Mouse (Mus musculus): ENCODE measurements around the gene Suox. TPM values are rescaled to one million over a fixed set of nuclear protein-coding genes. Genes with fewer than 3 reads are reported as not detected.

Suox gene
- polyA plus RNA-seq, 1 experiment from 2014 or later = 9.3 TPM

- Histone ChIP-seq H3K9ac (no peak overlapping the region), H3K27me3 (no peaks in the 10 kb centered on the region), H3K4me1 (no peaks in the 10 kb centered on the region), H3K4me3 (no peak overlapping the region), H3K4me2 (no peak overlapping the region), H3K36me3 (ENCODE audit: poor library complexity, severe bottlenecking) (no peaks in the 10 kb centered on the region), H3K9me3 (replicated peaks) (no peaks in the 10 kb centered on the region), H3K27ac (no peak overlapping the region)
- no peak for ATAC-seq
These were observed 11.4 kb downstream of the Suox start for GRCm38 (mm10) chr10:128662465-128662864.

- Histone ChIP-seq H3K36me3 (ENCODE audit: poor library complexity, severe bottlenecking) (no peaks in the 10 kb centered on the region), H3K4me1 (no peaks in the 10 kb centered on the region), H3K27ac (no peak overlapping the region), H3K4me2 (no peak overlapping the region), H3K27me3 (no peaks in the 10 kb centered on the region), H3K9ac (no peak overlapping the region), H3K4me3 (no peak overlapping the region), H3K9me3 (replicated peaks) (no peaks in the 10 kb centered on the region)
- ATAC-seq = no peak
- WGBS = 58% methylated on average over 9 of the region's 9 CpGs
These were observed 14.4 kb downstream of the Suox start for GRCm38 (mm10) chr10:128659490-128659889.

GRCm38 (mm10) chr10:128657844-128658243 lies 16.0 kb downstream of the Suox start:
- Histone ChIP-seq H3K4me3 (no peak overlapping the region), H3K27ac (no peak overlapping the region), H3K9ac (no peak overlapping the region), H3K36me3 (ENCODE audit: poor library complexity, severe bottlenecking) (no peaks in the 10 kb centered on the region), H3K9me3 (replicated peaks) (no peaks in the 10 kb centered on the region), H3K4me2 (no peak overlapping the region), H3K27me3 (no peaks in the 10 kb centered on the region), H3K4me1 (no peaks in the 10 kb centered on the region)
- WGBS = 71% methylated on average over 9 of the region's 9 CpGs
- no peak for ATAC-seq

- no peak overlapping the region for H3K4me2 ChIP-seq
- no peak overlapping the region for H3K9ac ChIP-seq
- 98% methylated on average over 1 of the region's 1 CpGs for WGBS
- ATAC-seq = no peak
- H3K27ac ChIP-seq = no peak overlapping the region
- no peaks in the 10 kb centered on the region for H3K4me1 ChIP-seq
- H3K4me3 ChIP-seq = no peak overlapping the region
- H3K27me3 ChIP-seq = no peaks in the 10 kb centered on the region
- H3K9me3 ChIP-seq (replicated peaks) = no peaks in the 10 kb centered on the region
- no peaks in the 10 kb centered on the region for H3K36me3 ChIP-seq (ENCODE audit: poor library complexity, severe bottlenecking)
These were observed 17.1 kb downstream of the Suox start for GRCm38 (mm10) chr10:128656731-128657130.

GRCm38 (mm10) chr10:128655254-128655653 lies 18.6 kb downstream of the Suox start:
- Histone ChIP-seq H3K9me3 (replicated peaks) (no peaks in the 10 kb centered on the region), H3K4me1 (no peaks in the 10 kb centered on the region), H3K27me3 (no peaks in the 10 kb centered on the region), H3K4me3 (no peak overlapping the region), H3K4me2 (no peak overlapping the region), H3K9ac (no peak overlapping the region), H3K36me3 (ENCODE audit: poor library complexity, severe bottlenecking) (no peaks in the 10 kb centered on the region), H3K27ac (no peak overlapping the region)
- 91% methylated on average over 3 of the region's 3 CpGs for WGBS
- ATAC-seq = no peak

GRCm38 (mm10) chr10:128653866-128654265 lies 20.0 kb downstream of the Suox start:
- no peak for ATAC-seq
- Histone ChIP-seq H3K4me2 (no peak overlapping the region), H3K4me1 (no peaks in the 10 kb centered on the region), H3K9me3 (replicated peaks) (no peaks in the 10 kb centered on the region), H3K9ac (no peak overlapping the region), H3K27me3 (no peaks in the 10 kb centered on the region), H3K4me3 (no peak overlapping the region), H3K27ac (no peak overlapping the region), H3K36me3 (ENCODE audit: poor library complexity, severe bottlenecking) (no peaks in the 10 kb centered on the region)
- WGBS = 73% methylated on average over 4 of the region's 4 CpGs

- H3K27me3 ChIP-seq = no peaks in the 10 kb centered on the region
- no peaks in the 10 kb centered on the region for H3K9me3 ChIP-seq (replicated peaks)
- peak overlapping the region; percentile 66 for H3K9ac ChIP-seq
- peak overlapping the region; percentile 58 for H3K4me3 ChIP-seq
- peaks cover 29% of the 10 kb centered on the region for H3K4me1 ChIP-seq
- 3% methylated on average over 12 of the region's 13 CpGs for WGBS
- peaks cover 9% of the 10 kb centered on the region for H3K36me3 ChIP-seq (ENCODE audit: poor library complexity, severe bottlenecking)
- peak; percentile 83 for ATAC-seq
- peak overlapping the region; percentile 83 for H3K27ac ChIP-seq
- peak overlapping the region; percentile 84 for H3K4me2 ChIP-seq
These were observed 27.5 kb downstream of the Suox start for GRCm38 (mm10) chr10:128646139-128647089.

- no peaks in the 10 kb centered on the region for H3K9me3 ChIP-seq (replicated peaks)
- WGBS = 1% methylated on average over 36 of the region's 36 CpGs
- peaks cover 20% of the 10 kb centered on the region for H3K36me3 ChIP-seq (ENCODE audit: poor library complexity, severe bottlenecking)
- H3K27ac ChIP-seq = peak within 1 kb of the TSS; percentile 92
- H3K4me3 ChIP-seq = peak within 1 kb of the TSS; percentile 58
- H3K27me3 ChIP-seq = no peaks in the 10 kb centered on the region
- peak within 1 kb of the TSS; percentile 84 for H3K4me2 ChIP-seq
- H3K4me1 ChIP-seq = peaks cover 29% of the 10 kb centered on the region
- H3K9ac ChIP-seq = peak within 1 kb of the TSS; percentile 81
- ATAC-seq = peak; percentile 87
These were observed 28.5 kb downstream of the Suox start, which contains the start of gene Ikzf4 for GRCm38 (mm10) chr10:128645111-128646011. TSS of gene Ikzf4 (minus strand) at chr10:128645991.

GRCm38 (mm10) chr10:128642749-128643148 lies 31.1 kb downstream of the Suox start:
- H3K9me3 ChIP-seq (replicated peaks) = no peaks in the 10 kb centered on the region
- H3K36me3 ChIP-seq (ENCODE audit: poor library complexity, severe bottlenecking) = peaks cover 42% of the 10 kb centered on the region
- WGBS = 86% methylated on average over 6 of the region's 6 CpGs
- H3K4me3 ChIP-seq = no peak overlapping the region
- peaks cover 29% of the 10 kb centered on the region for H3K4me1 ChIP-seq
- no peak overlapping the region for H3K4me2 ChIP-seq
- no peak overlapping the region for H3K9ac ChIP-seq
- H3K27me3 ChIP-seq = no peaks in the 10 kb centered on the region
- no peak for ATAC-seq
- H3K27ac ChIP-seq = no peak overlapping the region

GRCm38 (mm10) chr10:128641871-128642270 lies 32.0 kb downstream of the Suox start:
- Histone ChIP-seq H3K27me3 (no peaks in the 10 kb centered on the region), H3K4me2 (no peak overlapping the region), H3K36me3 (ENCODE audit: poor library complexity, severe bottlenecking) (peaks cover 49% of the 10 kb centered on the region), H3K4me3 (no peak overlapping the region), H3K4me1 (peaks cover 24% of the 10 kb centered on the region), H3K9me3 (replicated peaks) (no peaks in the 10 kb centered on the region), H3K27ac (no peak overlapping the region), H3K9ac (no peak overlapping the region)
- no peak for ATAC-seq
- 77% methylated on average over 7 of the region's 7 CpGs for WGBS

GRCm38 (mm10) chr10:128640891-128641290 lies 33.0 kb downstream of the Suox start:
- 96% methylated on average over 15 of the region's 15 CpGs for WGBS
- H3K4me2 ChIP-seq = no peak overlapping the region
- no peak overlapping the region for H3K4me3 ChIP-seq
- no peak overlapping the region for H3K9ac ChIP-seq
- no peak overlapping the region for H3K27ac ChIP-seq
- no peaks in the 10 kb centered on the region for H3K27me3 ChIP-seq
- ATAC-seq = no peak
- H3K36me3 ChIP-seq (ENCODE audit: poor library complexity, severe bottlenecking) = peaks cover 59% of the 10 kb centered on the region
- no peaks in the 10 kb centered on the region for H3K9me3 ChIP-seq (replicated peaks)
- H3K4me1 ChIP-seq = peaks cover 18% of the 10 kb centered on the region

- Histone ChIP-seq H3K27ac (no peak overlapping the region), H3K27me3 (no peaks in the 10 kb centered on the region), H3K4me3 (no peak overlapping the region), H3K9me3 (replicated peaks) (no peaks in the 10 kb centered on the region), H3K4me1 (peaks cover 14% of the 10 kb centered on the region), H3K9ac (no peak overlapping the region), H3K36me3 (ENCODE audit: poor library complexity, severe bottlenecking) (peaks cover 68% of the 10 kb centered on the region), H3K4me2 (no peak overlapping the region)
- ATAC-seq = no peak
- WGBS = 93% methylated on average over 14 of the region's 14 CpGs
These were observed 33.9 kb downstream of the Suox start for GRCm38 (mm10) chr10:128639999-128640398.

All from forebrain, embryonic 13.5 days (tissue).